Mouse (Mus musculus): ENCODE results near the gene Scamp5. TPM values are rescaled to one million over a fixed set of nuclear protein-coding genes. Genes with fewer than 3 reads are reported as not detected.

Gene Scamp5
- polyA plus RNA-seq (2012; rRNA removed), result 5.7 and 6.2 TPM in 2 replicates

- H3K36me3 ChIP-seq (ENCODE audit: control insufficient read depth, insufficient read depth, low read length), result no peaks in the 10 kb centered on the region
- TF ChIP-seq POLR2A (IDR thresholded peaks at IDR 0.05; ENCODE audit: control insufficient read depth, low read depth, low read length) (no peak), CTCF (IDR thresholded peaks at IDR 0.05; ENCODE audit: control insufficient read depth, insufficient read depth, insufficient replicate concordance, low read depth, low read length) (no peak)
- H3K27ac ChIP-seq (ENCODE audit: control insufficient read depth, insufficient read depth, low read depth, low read length), result no peak within 1 kb of the TSS
Observed at GRCm38 (mm10) chr9:57467896-57468549, at the start of gene Scamp5. Scamp5 (minus strand) TSS chr9:57468060.

GRCm38 (mm10) chr9:57517113-57517512 is 49.3 kb upstream of the Scamp5 start:
- Histone ChIP-seq H3K36me3 (ENCODE audit: control insufficient read depth, insufficient read depth, low read length) (no peaks in the 10 kb centered on the region), H3K27ac (ENCODE audit: control insufficient read depth, insufficient read depth, low read depth, low read length) (no peak overlapping the region), H3K27me3 (ENCODE audit: control insufficient read depth, insufficient read depth, low read length) (no peaks in the 10 kb centered on the region), H3K4me1 (ENCODE audit: control insufficient read depth, insufficient read depth, low read length) (peaks cover 2% of the 10 kb centered on the region), H3K4me3 (ENCODE audit: control insufficient read depth, low read depth, low read length) (no peak overlapping the region)
- no peak for TF ChIP-seq CTCF (IDR thresholded peaks at IDR 0.05; ENCODE audit: control insufficient read depth, insufficient read depth, insufficient replicate concordance, low read depth, low read length)
- no peak for TF ChIP-seq POLR2A (IDR thresholded peaks at IDR 0.05; ENCODE audit: control insufficient read depth, low read depth, low read length)

More at GRCm38 (mm10) chr9:57467896-57468549, at the start of gene Scamp5:
- H3K27me3 ChIP-seq (ENCODE audit: control insufficient read depth, insufficient read depth, low read length), result no peaks in the 10 kb centered on the region
- peaks cover 14% of the 10 kb centered on the region for H3K4me1 ChIP-seq (ENCODE audit: control insufficient read depth, insufficient read depth, low read length)
- H3K4me3 ChIP-seq (ENCODE audit: control insufficient read depth, low read depth, low read length), result peak within 1 kb of the TSS; percentile 83

- Histone ChIP-seq H3K4me1 (ENCODE audit: control insufficient read depth, insufficient read depth, low read length) (no peaks in the 10 kb centered on the region), H3K27me3 (ENCODE audit: control insufficient read depth, insufficient read depth, low read length) (no peaks in the 10 kb centered on the region), H3K27ac (ENCODE audit: control insufficient read depth, insufficient read depth, low read depth, low read length) (no peak overlapping the region), H3K4me3 (ENCODE audit: control insufficient read depth, low read depth, low read length) (no peak overlapping the region), H3K36me3 (ENCODE audit: control insufficient read depth, insufficient read depth, low read length) (no peaks in the 10 kb centered on the region)
- TF ChIP-seq POLR2A (IDR thresholded peaks at IDR 0.05; ENCODE audit: control insufficient read depth, low read depth, low read length) (no peak), CTCF (IDR thresholded peaks at IDR 0.05; ENCODE audit: control insufficient read depth, insufficient read depth, insufficient replicate concordance, low read depth, low read length) (no peak)
Observed at GRCm38 (mm10) chr9:57510577-57510976, 42.7 kb upstream of the Scamp5 start.

GRCm38 (mm10) chr9:57505700-57506099 is 37.8 kb upstream of the Scamp5 start:
- Histone ChIP-seq H3K4me3 (ENCODE audit: control insufficient read depth, low read depth, low read length) (no peak overlapping the region), H3K27ac (ENCODE audit: control insufficient read depth, insufficient read depth, low read depth, low read length) (no peak overlapping the region), H3K27me3 (ENCODE audit: control insufficient read depth, insufficient read depth, low read length) (no peaks in the 10 kb centered on the region), H3K4me1 (ENCODE audit: control insufficient read depth, insufficient read depth, low read length) (peaks cover 15% of the 10 kb centered on the region), H3K36me3 (ENCODE audit: control insufficient read depth, insufficient read depth, low read length) (no peaks in the 10 kb centered on the region)
- TF ChIP-seq CTCF (IDR thresholded peaks at IDR 0.05; ENCODE audit: control insufficient read depth, insufficient read depth, insufficient replicate concordance, low read depth, low read length), result no peak
- no peak for TF ChIP-seq POLR2A (IDR thresholded peaks at IDR 0.05; ENCODE audit: control insufficient read depth, low read depth, low read length)

- no peak for TF ChIP-seq CTCF (IDR thresholded peaks at IDR 0.05; ENCODE audit: control insufficient read depth, insufficient read depth, insufficient replicate concordance, low read depth, low read length)
- TF ChIP-seq POLR2A (IDR thresholded peaks at IDR 0.05; ENCODE audit: control insufficient read depth, low read depth, low read length), result no peak
- Histone ChIP-seq H3K36me3 (ENCODE audit: control insufficient read depth, insufficient read depth, low read length) (no peaks in the 10 kb centered on the region), H3K4me1 (ENCODE audit: control insufficient read depth, insufficient read depth, low read length) (peaks cover 15% of the 10 kb centered on the region), H3K4me3 (ENCODE audit: control insufficient read depth, low read depth, low read length) (peak overlapping the region; percentile 70; the same call in 1 of the 2 replicates), H3K27ac (ENCODE audit: control insufficient read depth, insufficient read depth, low read depth, low read length) (no peak overlapping the region), H3K27me3 (ENCODE audit: control insufficient read depth, insufficient read depth, low read length) (no peaks in the 10 kb centered on the region)
Observed at GRCm38 (mm10) chr9:57504891-57505290, 37.0 kb upstream of the Scamp5 start.

- H3K4me1 ChIP-seq (ENCODE audit: control insufficient read depth, insufficient read depth, low read length), result peaks cover 15% of the 10 kb centered on the region
Observed at GRCm38 (mm10) chr9:57504381-57504700, 36.5 kb upstream of the Scamp5 start.

GRCm38 (mm10) chr9:57503622-57504380 is 35.9 kb upstream of the Scamp5 start, which contains the start of gene Rpp25:
Rpp25 (plus strand) TSS chr9:57504026.
- Histone ChIP-seq H3K36me3 (ENCODE audit: control insufficient read depth, insufficient read depth, low read length) (no peaks in the 10 kb centered on the region), H3K4me1 (ENCODE audit: control insufficient read depth, insufficient read depth, low read length) (peaks cover 15% of the 10 kb centered on the region), H3K27ac (ENCODE audit: control insufficient read depth, insufficient read depth, low read depth, low read length) (no peak within 1 kb of the TSS), H3K4me3 (ENCODE audit: control insufficient read depth, low read depth, low read length) (peak within 1 kb of the TSS; percentile 70), H3K27me3 (ENCODE audit: control insufficient read depth, insufficient read depth, low read length) (no peaks in the 10 kb centered on the region)
- TF ChIP-seq CTCF (IDR thresholded peaks at IDR 0.05; ENCODE audit: control insufficient read depth, insufficient read depth, insufficient replicate concordance, low read depth, low read length) (no peak), POLR2A (IDR thresholded peaks at IDR 0.05; ENCODE audit: control insufficient read depth, low read depth, low read length) (no peak)

More at GRCm38 (mm10) chr9:57504381-57504700, 36.5 kb upstream of the Scamp5 start:
- TF ChIP-seq POLR2A (IDR thresholded peaks at IDR 0.05; ENCODE audit: control insufficient read depth, low read depth, low read length), result no peak
- no peak for TF ChIP-seq CTCF (IDR thresholded peaks at IDR 0.05; ENCODE audit: control insufficient read depth, insufficient read depth, insufficient replicate concordance, low read depth, low read length)
- Histone ChIP-seq H3K27ac (ENCODE audit: control insufficient read depth, insufficient read depth, low read depth, low read length) (no peak overlapping the region), H3K4me3 (ENCODE audit: control insufficient read depth, low read depth, low read length) (peak overlapping the region; percentile 70), H3K27me3 (ENCODE audit: control insufficient read depth, insufficient read depth, low read length) (no peaks in the 10 kb centered on the region), H3K36me3 (ENCODE audit: control insufficient read depth, insufficient read depth, low read length) (no peaks in the 10 kb centered on the region)
